Mouse (Mus musculus) heart, postnatal 25 days (tissue): ENCODE data around the gene Dst. TPM values are rescaled to one million over a fixed set of nuclear protein-coding genes. Genes with fewer than 3 reads are reported as not detected.

Source experiments
- DNase-seq: peaks from one replicate; pipeline ENCODE4 v3.0.0; 2022; ENCODE audit warnings: low spot score
- intact Hi-C: fragments of 180-260 bp; cut with DNase I; formaldehyde crosslinking; loops from one replicate; pipeline ENCODE4 v1.15.1; 2025
- total RNA-seq, 2 experiments: library from RNA; stranded (reverse); gene quantifications; 2 replicates each; pipeline ENCODE4 v1.2.3; 2021

Gene Dst
- total RNA-seq, 2 experiments from 2014 or later: 338 to 369 TPM

DNA sequence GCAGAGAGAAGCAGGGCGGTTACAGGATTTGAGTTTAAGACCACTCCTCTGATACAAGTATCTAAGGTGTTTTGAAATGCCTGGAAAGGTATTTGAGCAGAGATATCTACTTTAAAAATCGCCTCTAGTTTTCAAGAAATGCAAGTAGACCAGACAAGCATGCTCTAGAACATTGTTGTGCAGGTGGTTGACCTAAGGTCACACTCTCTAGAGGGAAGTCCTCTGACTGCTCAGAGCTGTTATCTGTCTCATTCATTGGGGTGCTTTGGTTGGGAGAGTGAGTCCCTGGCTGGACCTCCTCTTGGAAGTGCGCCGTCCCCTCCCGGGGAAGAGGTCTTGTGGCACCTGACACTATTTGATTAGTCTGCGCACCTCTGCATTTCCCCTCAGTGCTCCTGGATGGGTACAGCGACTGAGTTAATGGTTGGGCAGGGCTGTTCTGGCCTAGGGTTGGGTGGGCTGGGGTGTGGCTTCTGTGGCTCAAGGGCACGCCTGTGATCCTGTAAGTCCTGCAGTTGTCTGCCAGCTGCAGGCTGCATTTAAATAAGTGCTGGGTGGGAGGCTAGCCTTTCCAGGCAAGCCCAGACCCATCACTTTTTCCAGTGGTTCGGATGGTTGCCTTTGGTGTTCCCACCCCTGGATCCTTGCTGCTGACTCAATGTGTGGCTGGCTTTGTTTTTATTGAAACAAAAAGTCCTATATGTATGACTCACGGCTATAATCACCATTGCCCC is 165.6 kb downstream of the Dst start:
- intact Hi-C loops: no loop called here
- no peak for DNase-seq

DNA sequence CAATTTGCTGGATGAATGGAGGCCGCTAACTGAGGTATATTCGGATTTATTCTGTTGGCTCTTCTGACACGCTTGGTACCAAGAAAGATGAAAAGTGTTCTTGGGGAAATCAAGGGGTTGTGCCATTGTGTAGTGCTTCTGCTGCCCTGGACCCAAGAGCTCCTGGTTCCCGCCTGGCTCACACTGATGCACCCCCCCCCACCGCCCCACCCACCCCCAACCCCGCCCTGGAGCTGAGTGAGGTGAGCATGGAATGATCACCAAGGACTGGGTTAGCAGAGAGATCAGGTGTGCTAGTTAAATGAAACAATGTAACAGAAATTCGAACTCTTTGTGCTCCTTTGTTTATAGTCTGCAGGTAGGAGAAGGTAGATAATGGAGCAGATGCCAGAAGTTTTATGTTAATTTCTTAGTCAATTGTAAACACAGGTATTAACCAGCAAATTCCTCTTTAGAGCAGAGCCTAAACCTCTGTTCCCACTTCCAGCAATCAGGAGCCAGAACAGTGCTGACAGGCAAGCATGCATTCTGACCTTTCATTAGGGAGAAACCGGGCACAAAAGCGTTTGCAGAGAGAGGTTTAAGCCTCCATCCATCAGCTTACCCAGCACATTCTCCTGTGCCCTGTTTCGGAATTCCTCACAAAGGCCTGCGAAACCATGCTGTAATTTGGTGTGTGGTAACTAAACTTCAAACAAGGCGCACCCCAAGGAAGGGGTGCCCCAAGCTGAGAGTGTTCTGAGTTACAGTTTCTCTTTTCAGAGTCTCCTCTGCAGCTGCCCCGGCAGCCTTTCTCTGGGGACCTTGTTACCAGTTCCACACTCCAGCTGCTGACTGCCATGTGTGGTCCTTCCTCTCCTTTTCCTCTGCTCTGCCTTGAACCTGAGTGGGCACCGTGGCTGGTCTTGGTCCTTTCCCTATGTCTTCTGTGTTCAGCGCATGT is 166.5 kb downstream of the Dst start:
- intact Hi-C loops: no loop called here

DNA sequence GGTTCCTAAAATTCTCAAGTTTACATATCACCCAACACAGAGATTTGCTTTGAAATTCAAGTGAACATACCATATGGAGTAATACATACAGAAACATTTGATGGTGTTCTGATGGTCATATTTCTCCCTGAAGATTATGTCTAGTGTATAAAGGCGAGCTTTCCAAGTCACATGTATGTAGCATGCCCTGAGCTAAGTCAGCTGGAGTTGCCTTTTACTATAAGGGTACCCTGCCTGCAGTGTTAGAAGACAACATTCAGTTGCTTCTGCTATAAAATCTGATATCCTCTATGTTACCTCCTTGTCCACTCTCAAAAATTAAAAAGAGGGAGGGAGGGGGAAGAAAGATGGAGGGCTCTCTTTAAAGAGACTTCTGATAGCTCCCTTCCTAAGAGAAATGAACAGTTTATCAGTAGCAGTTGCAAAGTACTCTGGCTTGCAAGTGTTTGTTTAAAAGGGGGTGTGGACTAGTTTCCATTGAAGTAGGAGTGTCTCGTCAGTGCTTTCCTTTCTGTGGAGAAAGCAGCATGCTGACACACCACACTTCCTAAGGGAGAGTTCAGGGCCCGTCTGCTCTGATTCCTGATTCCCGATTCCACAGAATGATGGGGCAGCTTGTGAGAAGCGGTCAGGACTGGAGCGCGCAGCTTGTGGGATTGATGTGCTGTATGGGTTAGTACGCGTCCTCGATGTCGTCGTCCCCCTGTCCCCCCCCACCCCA is 168.8 kb downstream of the Dst start:
- intact Hi-C loops: no loop called here
- no peak for DNase-seq

More for the DNA sequence above, 166.5 kb downstream of the Dst start:
- DNase-seq: no peak

DNA sequence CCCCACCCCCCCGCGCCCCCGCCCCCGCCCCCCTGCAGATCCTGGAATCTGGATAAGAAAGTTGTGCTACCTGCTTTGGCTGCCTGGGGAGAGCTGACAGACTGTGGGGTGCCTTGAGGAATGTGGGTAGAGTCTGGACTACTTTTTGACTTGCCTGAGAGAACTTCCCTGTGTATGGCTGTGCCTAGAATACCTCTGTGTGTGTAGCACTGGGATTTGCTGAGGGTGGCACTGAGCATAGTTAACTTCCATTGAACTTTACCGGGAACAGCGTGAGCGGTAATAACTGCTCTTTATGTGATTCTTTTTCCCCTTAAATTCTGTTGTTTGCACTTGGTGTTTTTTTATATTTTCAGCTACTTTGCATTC is 169.4 kb downstream of the Dst start:
- intact Hi-C loops: no loop called here
- DNase-seq: no peak

GRCm38 (mm10) chr1:34077941-34078340 is 169.9 kb downstream of the Dst start:
- intact Hi-C loops: no loop called here
- DNase-seq: no peak

- intact Hi-C loops: loop anchor here (1.0 kb wide), 1 partner anchor 17 kb away; no protein-coding TSS in a partner anchor
- DNase-seq: no peak
These were observed 181.0 kb downstream of the Dst start for GRCm38 (mm10) chr1:34089011-34089410.

- DNase-seq: no peak
- intact Hi-C loops: no loop called here
These were observed 182.7 kb downstream of the Dst start for GRCm38 (mm10) chr1:34090700-34091099.

DNA sequence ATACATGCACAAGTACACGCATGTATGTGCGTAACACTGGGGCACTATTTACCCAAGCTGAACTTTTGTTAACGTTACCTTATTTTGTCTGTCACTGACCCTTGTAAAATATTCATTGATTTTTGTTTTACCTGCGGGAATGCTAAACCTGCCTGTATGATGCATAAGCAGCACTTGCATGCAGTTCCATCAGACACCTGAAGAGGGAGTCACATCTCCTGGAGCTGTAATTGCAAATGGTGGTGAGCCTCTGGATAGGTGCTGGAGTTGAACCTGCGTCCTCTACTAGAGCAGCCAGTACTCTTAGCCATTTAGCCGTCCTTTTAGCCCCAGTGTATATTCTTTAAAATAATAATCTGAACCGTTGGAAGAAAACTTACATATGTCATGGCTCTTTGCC is 185.6 kb downstream of the Dst start:
- intact Hi-C loops: no loop called here

GRCm38 (mm10) chr1:34094301-34094700 is 186.3 kb downstream of the Dst start:
- DNase-seq: no peak
- intact Hi-C loops: no loop called here

More for the DNA sequence above, 185.6 kb downstream of the Dst start:
- DNase-seq: no peak

GRCm38 (mm10) chr1:34095173-34095572 is 187.1 kb downstream of the Dst start:
- DNase-seq: no peak
- intact Hi-C loops: no loop called here

- intact Hi-C loops: no loop called here
- no peak for DNase-seq
These were observed 188.9 kb downstream of the Dst start for GRCm38 (mm10) chr1:34096923-34097322.

DNA sequence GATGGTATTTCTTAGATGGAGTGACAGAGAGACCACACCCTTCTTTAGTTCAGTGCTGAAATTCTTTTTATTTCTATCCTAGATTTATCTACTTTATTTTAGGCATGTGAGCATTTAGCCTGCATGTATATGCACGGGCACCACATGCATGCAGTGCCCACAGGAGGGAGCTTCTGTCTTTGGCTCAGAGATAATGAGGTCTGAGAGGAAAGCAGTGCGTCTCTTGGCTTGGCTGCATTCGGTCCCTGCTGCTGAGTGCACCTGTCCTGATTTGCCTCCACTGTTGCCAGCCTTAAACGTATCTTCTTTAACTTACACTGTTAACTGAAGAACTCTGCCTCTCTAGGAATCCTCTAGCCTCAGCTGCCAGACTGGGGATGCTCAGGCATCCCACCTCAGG is 189.6 kb downstream of the Dst start:
- intact Hi-C loops: no loop called here

DNA sequence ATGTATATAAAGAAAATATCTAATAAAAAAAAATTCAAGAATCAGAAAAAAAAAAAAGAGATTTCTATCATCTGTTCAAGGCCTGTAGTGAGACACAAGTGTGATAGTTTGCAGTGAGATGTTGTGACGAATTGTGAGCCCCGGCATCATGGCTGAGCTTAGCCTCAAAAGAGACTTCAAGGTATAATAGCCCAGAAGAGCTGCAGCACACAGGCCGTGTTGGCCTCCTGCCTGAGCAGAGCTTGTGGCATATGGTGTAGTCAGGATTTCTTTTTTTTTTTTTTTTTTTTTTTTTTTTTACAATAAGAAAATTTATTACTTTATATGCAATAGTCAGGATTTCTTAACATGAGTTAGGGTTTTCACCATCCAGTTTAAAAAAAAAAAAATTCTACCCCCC is 191.4 kb downstream of the Dst start:
- no peak for DNase-seq
- intact Hi-C loops: no loop called here

More for the DNA sequence above, 189.6 kb downstream of the Dst start:
- DNase-seq: no peak

GRCm38 (mm10) chr1:34100385-34100784 is 192.4 kb downstream of the Dst start:
- intact Hi-C loops: loop anchor here (5.0 kb wide), 1 partner anchor 38 kb away; no protein-coding TSS in a partner anchor

DNA sequence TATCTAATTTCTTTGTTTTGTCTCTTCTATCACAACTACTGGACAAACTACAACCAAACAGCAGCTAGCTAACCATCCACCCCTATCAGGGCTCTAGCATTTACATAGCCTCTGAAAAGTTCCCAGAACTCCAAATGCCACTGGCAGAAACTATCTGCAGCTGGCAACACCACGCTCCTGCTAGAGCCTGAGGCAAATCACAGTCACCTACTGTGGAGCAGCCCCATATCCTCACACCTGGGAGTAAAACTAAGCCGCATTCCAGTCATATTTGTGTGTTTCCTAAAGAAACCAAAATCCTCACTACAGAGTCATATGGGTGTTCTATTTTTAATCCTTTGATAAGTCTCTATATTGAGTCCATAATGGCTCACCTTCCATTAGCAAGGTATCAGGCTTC is 194.6 kb downstream of the Dst start:
- no peak for DNase-seq
- intact Hi-C loops: loop anchor here (5.0 kb wide), 1 partner anchor 40 kb away; no protein-coding TSS in a partner anchor

More at GRCm38 (mm10) chr1:34100385-34100784, 192.4 kb downstream of the Dst start:
- DNase-seq: no peak

DNA sequence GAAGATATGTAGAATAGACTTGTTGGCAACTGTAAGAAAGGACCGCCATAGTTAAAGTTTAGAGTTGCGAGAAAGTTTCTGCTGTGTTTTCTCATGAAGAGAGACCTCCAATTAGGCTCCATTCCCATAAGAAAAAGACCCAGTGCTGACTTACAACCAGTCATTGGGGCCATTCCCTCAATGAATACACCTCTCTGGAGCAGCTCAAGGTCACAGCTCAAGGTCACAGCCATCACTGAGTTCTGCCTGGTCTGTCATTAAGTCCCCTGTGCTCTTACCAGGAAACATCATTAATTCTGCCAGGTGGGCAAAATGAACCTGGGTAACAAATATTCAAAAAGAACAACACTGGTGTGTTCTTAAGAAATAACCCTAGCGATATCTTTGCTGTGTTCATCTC is 195.2 kb downstream of the Dst start:
- DNase-seq: no peak
- intact Hi-C loops: loop anchor here (5.0 kb wide), 1 partner anchor 41 kb away; no protein-coding TSS in a partner anchor

- no peak for DNase-seq
- intact Hi-C loops: loop anchor here (5.0 kb wide), 1 partner anchor 41 kb away; no protein-coding TSS in a partner anchor
These were observed 195.7 kb downstream of the Dst start for GRCm38 (mm10) chr1:34103713-34104172.

GRCm38 (mm10) chr1:34104846-34105245 is 196.8 kb downstream of the Dst start:
- intact Hi-C loops: loop anchor here (5.0 kb wide), 2 partner anchors 43 to 438 kb away; partner anchors contain the start of gene Prim2

DNA sequence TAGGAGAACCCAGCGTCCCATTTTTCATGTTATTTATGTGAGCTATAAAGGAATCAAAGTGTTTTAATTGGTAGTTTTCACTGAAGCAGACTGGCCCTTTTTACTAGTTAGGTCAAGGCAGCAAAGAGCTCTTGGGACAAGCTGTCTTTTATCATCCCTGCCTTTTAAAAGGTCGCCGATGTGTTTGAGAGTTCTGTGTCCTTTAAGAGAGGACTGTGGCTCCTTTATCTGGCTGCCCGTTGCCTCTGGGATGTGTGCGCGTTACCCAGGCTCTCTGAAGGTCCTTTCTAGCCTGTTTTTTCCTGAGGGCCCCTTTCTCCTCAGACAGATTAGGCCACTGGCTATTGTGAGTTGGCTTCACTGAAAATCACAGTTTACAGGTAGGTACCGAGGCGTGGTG is 198.6 kb downstream of the Dst start:
- intact Hi-C loops: loop anchor here (5.0 kb wide), 1 partner anchor 439 kb away; the partner anchor contains the start of gene Prim2
- DNase-seq: no peak

More at GRCm38 (mm10) chr1:34104846-34105245, 196.8 kb downstream of the Dst start:
- no peak for DNase-seq

DNA sequence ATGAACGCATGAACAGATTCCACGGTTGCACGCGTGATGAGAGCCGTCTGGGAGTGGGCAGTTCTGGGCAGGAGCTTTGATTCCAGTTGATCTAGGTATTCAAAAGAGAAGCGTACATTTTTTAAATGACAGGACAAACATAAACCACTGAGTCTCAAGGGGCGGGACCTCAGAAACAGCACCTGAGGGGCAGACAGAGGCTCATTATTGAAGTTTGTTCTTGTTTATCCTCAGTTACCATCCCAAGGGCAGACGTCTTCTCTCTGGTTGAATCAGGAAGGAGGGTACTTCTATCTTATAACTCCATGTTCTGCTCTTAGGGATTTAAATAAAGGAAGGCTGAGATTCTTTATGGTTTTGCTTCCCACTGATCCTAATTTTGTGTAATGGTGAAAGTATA is 199.1 kb downstream of the Dst start:
- no peak for DNase-seq
- intact Hi-C loops: loop anchor here (5.0 kb wide), 1 partner anchor 440 kb away; the partner anchor contains the start of gene Prim2
